Mouse (Mus musculus) lung, embryonic 15.5 days (tissue): ENCODE results near the gene Ttc17. TPM values are rescaled to one million over a fixed set of nuclear protein-coding genes. Genes with fewer than 3 reads are reported as not detected.

Source experiments
- ATAC-seq: fragments of 200-750 bp; cut with Nextera tagmentation; 2 replicates; pipeline ENCODE4 v1.8.0; 2017; ENCODE audit warnings: moderate number of reproducible peaks, borderline replicate concordance; ENCODE audit not compliant: low FRiP score, low TSS enrichment; ENCODE audit errors: extremely low read depth
- H3K27ac ChIP-seq: fragments of 300-500 bp; sonication (generic); 2 replicates; pipeline ENCODE4 v1.5.1; 2015; ENCODE audit warnings: moderate library complexity, mild to moderate bottlenecking, inconsistent platforms
- H3K27me3 ChIP-seq: fragments of 300-500 bp; sonication (generic); 2 replicates; pipeline ENCODE4 v1.6.1; 2015; ENCODE audit warnings: inconsistent platforms
- H3K36me3 ChIP-seq: fragments of 300-500 bp; sonication (generic); 2 replicates; pipeline ENCODE4 v1.6.1; 2015; ENCODE audit warnings: inconsistent platforms
- H3K4me1 ChIP-seq: fragments of 300-500 bp; sonication (generic); 2 replicates; pipeline ENCODE4 v1.6.1; 2015; ENCODE audit warnings: inconsistent platforms
- H3K4me2 ChIP-seq: fragments of 300-500 bp; sonication (generic); 2 replicates; pipeline ENCODE4 v1.6.1; 2015; ENCODE audit warnings: inconsistent platforms, mild to moderate bottlenecking, moderate library complexity
- H3K4me3 ChIP-seq: fragments of 300-500 bp; sonication (generic); 2 replicates; pipeline ENCODE4 v1.5.1; 2015; ENCODE audit warnings: mild to moderate bottlenecking, inconsistent platforms
- H3K9ac ChIP-seq: fragments of 300-500 bp; sonication (generic); 2 replicates; pipeline ENCODE4 v1.6.1; 2015; ENCODE audit warnings: inconsistent platforms
- H3K9me3 ChIP-seq: fragments of 300-500 bp; sonication (generic); 2 replicates; pipeline ENCODE4 v1.6.1; 2016; ENCODE audit warnings: inconsistent platforms
- WGBS: fragments of 180-500 bp; shearing (Covaris S2); methylation state at CpG from one replicate; pipeline ENCODE4 v1.1.7; 2015; 5-methylcytosine and 5-hydroxymethylcytosine counted together
- microRNA counts: library from miRNA; unstranded; fragments of <30 nt; microRNA quantifications from one replicate; lab custom pipeline; 2016
- microRNA-seq: library from miRNA; unstranded; fragments of <30 nt; microRNA quantifications from one replicate; pipeline ENCODE4, GENCODE M21; 2016
- polyA plus RNA-seq: library from polyadenylated mRNA; unstranded; fragments of >200 nt; fragmentation: Nextera tagmentation; extraction: Ambion mirVana; gene quantifications from 2 replicates; pipeline ENCODE4 v1.2.1, GENCODE M21; 2015

The Ttc17 gene
- polyA plus RNA-seq, 1 experiment from 2014 or later, result 20.6 TPM

DNA sequence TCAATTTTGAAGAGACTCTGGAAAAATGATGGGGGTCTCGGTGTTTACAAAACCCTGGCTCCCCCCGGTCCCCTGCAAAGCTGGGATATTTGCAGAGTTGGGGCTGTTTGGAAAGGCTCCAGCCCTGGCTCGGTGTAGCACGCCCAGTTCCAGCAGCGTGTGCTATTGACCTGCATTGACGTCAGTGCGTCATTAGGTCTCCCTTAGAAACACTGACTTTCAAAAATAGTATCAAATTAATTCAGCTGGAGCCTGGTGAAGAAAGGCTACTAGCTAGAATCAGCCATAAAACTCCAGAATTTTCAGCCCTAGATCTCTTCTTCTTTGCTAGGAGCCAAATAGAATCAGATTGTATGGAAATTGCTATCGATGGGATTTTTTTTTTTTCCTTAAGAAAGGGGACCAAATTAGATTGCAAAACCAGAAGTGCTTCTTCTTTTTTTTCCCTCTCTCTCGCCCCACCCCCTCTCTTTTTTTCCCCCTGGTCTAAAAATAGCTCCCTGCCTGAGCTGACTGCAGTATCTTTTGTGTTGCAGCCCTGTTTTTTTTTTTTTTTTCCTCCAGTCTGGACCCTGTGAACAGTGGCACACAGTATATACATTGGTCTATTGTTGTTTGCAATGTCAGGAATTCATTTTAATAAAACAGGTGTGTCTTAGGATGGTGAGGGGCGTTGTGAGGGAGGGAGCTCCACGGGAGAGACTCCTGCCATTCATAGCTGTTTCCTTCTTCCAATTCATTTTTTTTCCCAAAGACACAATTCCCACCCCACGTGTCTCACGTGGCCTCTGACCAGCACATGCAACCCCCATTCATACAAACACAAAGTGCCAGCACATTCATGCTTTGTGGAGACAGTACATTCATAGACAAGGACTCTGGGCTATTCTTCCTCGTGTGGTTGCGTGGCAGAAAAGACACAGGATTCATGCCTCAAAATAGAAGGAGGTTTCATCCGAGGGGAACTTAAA, 141.0 kb downstream of the Ttc17 start:
- H3K4me1 ChIP-seq, result peaks cover 26% of the 10 kb centered on the region
- 0 out of 2 replicates have a peak overlapping the region, but pooled peaks have one; percentile 26 for H3K27ac ChIP-seq

DNA sequence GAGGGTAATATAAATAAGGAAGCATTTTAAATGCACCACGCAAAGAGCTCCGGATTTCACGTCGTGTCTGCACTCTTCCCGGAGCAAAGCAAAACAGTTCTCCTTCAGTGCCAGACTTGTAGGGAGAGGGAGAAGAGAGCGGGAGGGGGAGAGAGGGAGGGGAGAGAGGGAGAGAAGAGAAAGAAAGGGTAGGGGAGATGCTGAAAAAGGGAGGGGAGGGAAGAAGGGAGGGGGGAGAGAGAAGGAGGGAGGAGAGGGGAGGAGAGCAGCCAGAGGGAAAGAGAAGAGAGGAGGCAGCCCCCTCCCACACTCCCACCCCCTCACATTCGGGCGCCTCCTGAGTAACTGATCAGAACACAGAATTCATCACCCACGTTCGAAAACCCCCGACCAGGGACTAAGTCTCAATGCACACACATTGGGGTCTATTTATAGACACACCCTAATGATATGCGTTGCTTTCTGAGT, 141.8 kb downstream of the Ttc17 start:
- Histone ChIP-seq H3K4me2 (peak overlapping the region; percentile 61), H3K4me1 (peaks cover 26% of the 10 kb centered on the region), H3K27ac (0 out of 2 replicates have a peak overlapping the region, but pooled peaks have one; percentile 26), H3K27me3 (peaks cover 11% of the 10 kb centered on the region), H3K4me3 (peak overlapping the region; percentile 26), H3K9me3 (no peaks in the 10 kb centered on the region), H3K9ac (no peak overlapping the region), H3K36me3 (no peaks in the 10 kb centered on the region)
- WGBS, result 0% methylated on average over 12 of the region's 12 CpGs
- no peak for ATAC-seq

More for the DNA sequence above, 141.0 kb downstream of the Ttc17 start:
- Histone ChIP-seq H3K9me3 (no peaks in the 10 kb centered on the region), H3K36me3 (no peaks in the 10 kb centered on the region), H3K27me3 (peaks cover 11% of the 10 kb centered on the region), H3K9ac (no peak overlapping the region), H3K4me2 (peak overlapping the region; percentile 61), H3K4me3 (peak overlapping the region; percentile 26)
- ATAC-seq, result peak; percentile 55; the same call in 1 of the 2 replicates
- WGBS, result 8% methylated on average over 16 of the region's 16 CpGs

DNA sequence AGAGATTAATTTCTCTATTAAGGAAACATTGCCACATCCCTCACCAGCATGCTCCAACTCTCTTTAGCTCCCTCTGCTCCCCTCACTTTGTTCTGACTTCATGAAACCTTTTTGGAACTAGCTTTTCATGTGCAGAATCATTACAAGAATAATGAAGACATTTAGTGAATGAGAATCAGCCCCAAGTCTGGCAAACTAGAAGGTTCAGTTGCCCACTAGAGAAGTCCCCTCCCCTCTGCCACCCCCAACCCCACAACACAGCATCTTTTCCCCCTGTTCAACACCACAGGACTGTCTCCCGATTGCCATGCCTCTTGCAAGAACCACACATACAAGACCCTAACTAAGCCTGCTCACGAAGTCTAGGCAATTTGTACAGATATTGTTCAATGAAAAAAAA, 142.5 kb downstream of the Ttc17 start:
- 0% methylated on average over 2 of the region's 2 CpGs for WGBS
- Histone ChIP-seq H3K9ac (no peak overlapping the region), H3K27ac (no peak overlapping the region), H3K4me3 (peak overlapping the region; percentile 26; the same call in 1 of the 2 replicates), H3K36me3 (no peaks in the 10 kb centered on the region), H3K27me3 (peaks cover 11% of the 10 kb centered on the region), H3K9me3 (no peaks in the 10 kb centered on the region), H3K4me2 (peak overlapping the region; percentile 61), H3K4me1 (peaks cover 26% of the 10 kb centered on the region)
- ATAC-seq, result no peak

DNA sequence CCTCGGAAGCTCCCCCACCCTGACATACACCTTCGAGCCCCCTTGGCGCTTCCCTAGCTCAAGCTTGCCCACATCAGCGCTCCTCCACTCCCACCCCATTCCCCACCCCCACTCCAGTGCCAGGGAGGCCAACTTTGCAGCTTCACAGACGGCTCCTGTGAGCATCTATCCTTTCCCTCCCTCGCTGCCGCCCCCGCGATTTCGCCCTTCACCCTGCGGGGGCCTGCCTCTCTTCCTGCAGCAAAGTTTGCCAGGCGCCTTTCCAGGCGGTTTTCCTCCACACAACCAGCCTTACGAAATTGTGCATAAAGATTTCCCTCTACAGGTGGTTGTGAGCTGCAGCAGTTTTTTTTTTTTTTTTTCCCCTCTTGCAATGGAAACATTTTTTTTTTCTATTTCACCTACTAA, 143.0 kb downstream of the Ttc17 start:
- Histone ChIP-seq H3K4me2 (peak overlapping the region; percentile 53), H3K9ac (no peak overlapping the region), H3K27ac (no peak overlapping the region), H3K9me3 (no peaks in the 10 kb centered on the region), H3K4me3 (peak overlapping the region; percentile 25), H3K4me1 (peaks cover 26% of the 10 kb centered on the region), H3K36me3 (no peaks in the 10 kb centered on the region), H3K27me3 (peaks cover 11% of the 10 kb centered on the region)
- ATAC-seq, result no peak
- WGBS, result 2% methylated on average over 14 of the region's 14 CpGs

DNA sequence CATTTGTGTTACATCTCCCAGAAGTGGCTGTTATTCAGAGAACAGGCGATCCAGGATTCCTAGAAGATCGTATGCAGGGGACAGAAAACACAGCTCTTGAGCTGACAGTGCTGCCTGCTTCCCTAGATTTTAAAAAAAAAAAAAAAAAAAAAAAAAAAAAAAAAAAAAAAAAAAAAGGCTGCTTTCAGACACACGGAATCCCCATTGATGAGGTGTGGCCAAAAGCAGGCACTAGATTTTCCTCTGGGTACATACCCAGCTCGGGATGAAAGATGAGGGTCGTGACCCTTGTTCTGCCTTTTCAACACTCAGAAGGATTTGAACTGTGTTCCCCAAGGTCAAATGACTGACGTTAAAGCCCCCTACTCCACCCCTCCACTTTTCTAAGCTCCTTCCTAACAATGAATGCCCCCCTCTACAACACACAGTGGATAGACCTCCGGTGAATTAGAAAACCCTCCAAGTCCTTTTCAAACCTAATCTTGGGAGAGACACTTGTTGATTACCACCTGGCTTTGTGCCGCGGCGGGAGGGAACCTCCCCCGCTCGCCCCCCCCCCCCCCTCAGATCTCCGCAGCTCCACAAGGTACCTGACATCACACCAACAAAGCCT, 143.5 kb downstream of the Ttc17 start:
- no peak overlapping the region for H3K27ac ChIP-seq
- H3K9ac ChIP-seq, result no peak overlapping the region
- H3K4me1 ChIP-seq, result peaks cover 26% of the 10 kb centered on the region
- no peaks in the 10 kb centered on the region for H3K9me3 ChIP-seq
- no peak for ATAC-seq
- peaks cover 11% of the 10 kb centered on the region for H3K27me3 ChIP-seq
- peak overlapping the region; percentile 53 for H3K4me2 ChIP-seq
- H3K4me3 ChIP-seq, result peak overlapping the region; percentile 25
- WGBS, result 2% methylated on average over 13 of the region's 13 CpGs
- no peaks in the 10 kb centered on the region for H3K36me3 ChIP-seq

DNA sequence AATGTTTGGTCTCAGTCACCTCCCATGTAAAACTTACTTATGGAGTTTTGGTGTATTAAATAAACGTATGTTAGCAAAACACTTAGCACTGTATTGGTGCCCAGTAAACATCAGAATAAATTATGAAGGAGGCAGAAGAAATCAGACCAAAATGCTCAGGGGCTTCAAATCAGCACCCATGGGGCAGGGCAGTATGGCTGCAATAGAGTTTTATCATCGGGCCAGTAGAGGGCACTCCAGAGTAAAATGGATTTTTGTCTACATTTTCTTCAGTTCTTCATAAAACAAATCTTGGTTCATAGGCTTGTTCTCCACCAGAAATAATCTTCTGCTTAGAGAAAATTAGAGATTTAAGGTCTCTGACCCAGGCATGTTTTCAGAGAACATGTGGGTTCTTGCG, 152.4 kb downstream of the Ttc17 start:
- Histone ChIP-seq H3K4me2 (no peak overlapping the region), H3K36me3 (no peaks in the 10 kb centered on the region), H3K4me3 (no peak overlapping the region), H3K4me1 (no peaks in the 10 kb centered on the region), H3K9ac (no peak overlapping the region), H3K9me3 (no peaks in the 10 kb centered on the region), H3K27ac (no peak overlapping the region), H3K27me3 (peaks cover 3% of the 10 kb centered on the region; the same call in 1 of the 2 replicates)
- WGBS, result 25% methylated on average over 3 of the region's 3 CpGs
- no peak for ATAC-seq

MicroRNAs within 50 kb of the gene (microRNA counts, 519-probe panel; counts per million panel counts)
- microRNA mmu-miR-670 (lab: Ali Mortazavi, UCI), result 2,491 counts per million, percentile 51 among the panel's probes with 10 or more counts

Small RNAs within 50 kb of the gene (microRNA-seq; reads per million reads assigned to microRNA genes)
- gene Mir670, result 5.7 reads per million, percentile 21 among the genes with 10 or more reads in this experiment

Other genes with a start within 250 kb of the Ttc17 start
- gene Hsd17b12, start 248.7 kb downstream of the Ttc17 start, polyA plus RNA-seq, result 126 and 129 TPM in 2 replicates
- gene Api5, start 31.4 kb upstream of the Ttc17 start, polyA plus RNA-seq, result 159 and 160 TPM in 2 replicates